Mouse (Mus musculus) adrenal gland, postnatal 10 days (tissue): Measurements from ENCODE around the gene Arsb. TPM values are rescaled to one million over a fixed set of nuclear protein-coding genes. Genes with fewer than 3 reads are reported as not detected.

Experiments used
- DNase-seq: peaks from one replicate; pipeline ENCODE4 v3.0.0; 2021; ENCODE audit warnings: mixed read lengths
- total RNA-seq, 2 experiments: library from RNA; stranded (reverse); gene quantifications; 2 replicates each; pipeline ENCODE4 v1.2.3; 2021

The Arsb gene
- total RNA-seq, 2 experiments from 2014 or later, result 32.3 to 32.5 TPM

- no peak for DNase-seq
Observed at GRCm38 (mm10) chr13:93846831-93847518, 75.5 kb downstream of the Arsb start.

GRCm38 (mm10) chr13:93847614-93848013 lies 76.2 kb downstream of the Arsb start:
- DNase-seq, result peak; percentile 33

- DNase-seq, result no peak
Observed at GRCm38 (mm10) chr13:93848615-93849014, 77.2 kb downstream of the Arsb start.

GRCm38 (mm10) chr13:93849751-93850355 lies 78.4 kb downstream of the Arsb start:
- no peak for DNase-seq

- no peak for DNase-seq
Observed at GRCm38 (mm10) chr13:93850674-93851073, 79.2 kb downstream of the Arsb start.

- DNase-seq, result peak; percentile 49
Observed at GRCm38 (mm10) chr13:93852419-93853138, 81.1 kb downstream of the Arsb start.

- no peak for DNase-seq
Observed at GRCm38 (mm10) chr13:93853767-93854166, 82.3 kb downstream of the Arsb start.

GRCm38 (mm10) chr13:93854325-93854724 lies 82.9 kb downstream of the Arsb start:
- no peak for DNase-seq

- no peak for DNase-seq
Observed at GRCm38 (mm10) chr13:93854966-93855562, 83.6 kb downstream of the Arsb start.

GRCm38 (mm10) chr13:93855701-93856183 lies 84.3 kb downstream of the Arsb start:
- DNase-seq, result peak; percentile 66

- DNase-seq, result no peak
Observed at GRCm38 (mm10) chr13:93861211-93861610, 89.8 kb downstream of the Arsb start.

GRCm38 (mm10) chr13:93864066-93864740 lies 92.8 kb downstream of the Arsb start:
- DNase-seq, result no peak

GRCm38 (mm10) chr13:93866638-93867037 lies 95.2 kb downstream of the Arsb start:
- peak; percentile 20 for DNase-seq

- no peak for DNase-seq
Observed at GRCm38 (mm10) chr13:93871681-93872080, 100.3 kb downstream of the Arsb start.

GRCm38 (mm10) chr13:93872591-93872990 lies 101.2 kb downstream of the Arsb start:
- peak; percentile 32 for DNase-seq

- no peak for DNase-seq
Observed at GRCm38 (mm10) chr13:93877924-93878323, 106.5 kb downstream of the Arsb start.

GRCm38 (mm10) chr13:93879426-93879825 lies 108.0 kb downstream of the Arsb start:
- no peak for DNase-seq

- no peak for DNase-seq
Observed at GRCm38 (mm10) chr13:93882132-93882531, 110.7 kb downstream of the Arsb start.

GRCm38 (mm10) chr13:93886999-93887398 lies 115.6 kb downstream of the Arsb start:
- DNase-seq, result no peak

- DNase-seq, result no peak
Observed at GRCm38 (mm10) chr13:93888196-93888595, 116.8 kb downstream of the Arsb start.

GRCm38 (mm10) chr13:93888916-93889315 lies 117.5 kb downstream of the Arsb start:
- DNase-seq, result no peak

- DNase-seq, result no peak
Observed at GRCm38 (mm10) chr13:93889991-93890390, 118.6 kb downstream of the Arsb start.
